Mouse (Mus musculus) stomach, postnatal 0 days (tissue): ENCODE measurements around the gene Ankrd39.

Experiments used
- CTCF ChIP-seq: IDR thresholded peaks from 2 replicates; pipeline ENCODE4 v1.5.1; 2016; ENCODE audit warnings: antibody characterized with exemption, low read depth, mild to moderate bottlenecking, moderate library complexity
- EP300 ChIP-seq: optimal IDR thresholded peaks from 2 replicates; pipeline ENCODE3; 2016; ENCODE audit warnings: antibody characterized with exemption

- no peak for TF ChIP-seq CTCF
- TF ChIP-seq EP300: no peak
Measured at GRCm38 (mm10) chr1:36508238-36508637, 39.0 kb downstream of the Ankrd39 start.
